Mouse (Mus musculus): ENCODE results near the gene Bdkrb2. TPM values are rescaled to one million over a fixed set of nuclear protein-coding genes. Genes with fewer than 3 reads are reported as not detected.

Bdkrb2 gene
- polyA plus RNA-seq, 1 experiment: 0.09 TPM

GRCm38 (mm10) chr12:105526186-105526585, 36.8 kb upstream of the Bdkrb2 start:
- Histone ChIP-seq H3K27ac (ENCODE audit: insufficient read depth, low read length) (no peak overlapping the region), H3K4me3 (ENCODE audit: extremely low read depth, insufficient read depth, insufficient read length) (no peak overlapping the region), H3K36me3 (ENCODE audit: control insufficient read depth, insufficient read depth, low read length) (no peaks in the 10 kb centered on the region), H3K27me3 (ENCODE audit: control insufficient read depth, insufficient read depth, low read length) (no peaks in the 10 kb centered on the region), H3K4me1 (ENCODE audit: control insufficient read depth, insufficient read depth, insufficient read length) (no peaks in the 10 kb centered on the region)
- no peak for DNase-seq (ENCODE audit: low read depth in 1 of 2, low spot score in 2 of 2)
- 83% methylated on average over 3 of the region's 3 CpGs for WGBS
- TF ChIP-seq POLR2A (IDR thresholded peaks at IDR 0.05; ENCODE audit: low read depth, low read length) (no peak), CTCF (IDR thresholded peaks at IDR 0.05; ENCODE audit: extremely low read depth, insufficient read depth, insufficient read length, insufficient replicate concordance) (no peak)

DNA sequence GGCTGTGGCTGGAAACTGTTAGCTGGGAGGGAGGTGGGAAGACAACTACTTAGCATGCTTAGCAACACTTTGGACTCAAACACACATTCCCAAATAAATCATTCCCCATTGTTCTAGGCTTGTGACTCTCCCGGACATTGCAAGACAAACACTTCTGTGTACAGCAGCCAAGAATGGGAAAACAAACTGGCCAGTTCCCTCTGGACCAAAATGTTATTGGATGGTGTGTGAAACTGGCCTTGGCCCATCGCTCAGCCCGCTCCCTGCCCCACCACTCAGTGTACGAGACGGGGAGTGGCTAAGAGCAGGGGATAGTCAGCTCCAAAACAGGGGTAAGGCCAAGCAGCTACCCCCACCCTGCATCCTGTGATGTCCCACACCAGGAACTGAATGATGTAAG, 36.2 kb upstream of the Bdkrb2 start:
- no peak for TF ChIP-seq CTCF (IDR thresholded peaks at IDR 0.05; ENCODE audit: extremely low read depth, insufficient read depth, insufficient read length, insufficient replicate concordance)
- TF ChIP-seq POLR2A (IDR thresholded peaks at IDR 0.05; ENCODE audit: low read depth, low read length): no peak
- Histone ChIP-seq H3K27ac (ENCODE audit: insufficient read depth, low read length) (no peak overlapping the region), H3K4me1 (ENCODE audit: control insufficient read depth, insufficient read depth, insufficient read length) (no peaks in the 10 kb centered on the region), H3K4me3 (ENCODE audit: extremely low read depth, insufficient read depth, insufficient read length) (no peak overlapping the region), H3K36me3 (ENCODE audit: control insufficient read depth, insufficient read depth, low read length) (no peaks in the 10 kb centered on the region), H3K27me3 (ENCODE audit: control insufficient read depth, insufficient read depth, low read length) (no peaks in the 10 kb centered on the region)
- DNase-seq (ENCODE audit: low read depth in 1 of 2, low spot score in 2 of 2): no peak
- 56% methylated on average over 5 of the region's 5 CpGs for WGBS

DNA sequence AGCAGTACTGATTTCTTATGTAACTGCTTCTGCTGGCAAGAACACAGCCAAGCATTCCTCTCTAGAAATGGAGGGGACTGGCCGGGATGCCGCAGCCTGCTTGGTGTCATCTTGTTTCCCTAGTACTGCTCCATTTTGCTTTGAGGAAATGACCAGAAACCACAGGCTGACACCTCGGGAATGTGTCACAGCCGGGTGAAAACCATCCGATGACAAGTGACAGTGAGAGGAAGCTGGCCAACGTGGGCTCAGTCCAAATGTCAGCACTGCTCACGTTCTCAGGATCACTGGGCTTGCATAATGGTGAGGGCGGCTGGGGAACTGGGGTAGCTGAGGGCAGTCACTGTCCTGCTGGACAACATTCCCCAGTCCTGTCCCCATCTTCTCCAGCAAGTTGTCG, 33.5 kb upstream of the Bdkrb2 start:
- Histone ChIP-seq H3K27me3 (ENCODE audit: control insufficient read depth, insufficient read depth, low read length) (no peaks in the 10 kb centered on the region), H3K27ac (ENCODE audit: insufficient read depth, low read length) (no peak overlapping the region), H3K36me3 (ENCODE audit: control insufficient read depth, insufficient read depth, low read length) (no peaks in the 10 kb centered on the region), H3K4me1 (ENCODE audit: control insufficient read depth, insufficient read depth, insufficient read length) (no peaks in the 10 kb centered on the region), H3K4me3 (ENCODE audit: extremely low read depth, insufficient read depth, insufficient read length) (no peak overlapping the region)
- DNase-seq (ENCODE audit: low read depth in 1 of 2, low spot score in 2 of 2): no peak
- TF ChIP-seq CTCF (IDR thresholded peaks at IDR 0.05; ENCODE audit: extremely low read depth, insufficient read depth, insufficient read length, insufficient replicate concordance): no peak
- TF ChIP-seq POLR2A (IDR thresholded peaks at IDR 0.05; ENCODE audit: low read depth, low read length): no peak
- WGBS: 44% methylated on average over 9 of the region's 9 CpGs

DNA sequence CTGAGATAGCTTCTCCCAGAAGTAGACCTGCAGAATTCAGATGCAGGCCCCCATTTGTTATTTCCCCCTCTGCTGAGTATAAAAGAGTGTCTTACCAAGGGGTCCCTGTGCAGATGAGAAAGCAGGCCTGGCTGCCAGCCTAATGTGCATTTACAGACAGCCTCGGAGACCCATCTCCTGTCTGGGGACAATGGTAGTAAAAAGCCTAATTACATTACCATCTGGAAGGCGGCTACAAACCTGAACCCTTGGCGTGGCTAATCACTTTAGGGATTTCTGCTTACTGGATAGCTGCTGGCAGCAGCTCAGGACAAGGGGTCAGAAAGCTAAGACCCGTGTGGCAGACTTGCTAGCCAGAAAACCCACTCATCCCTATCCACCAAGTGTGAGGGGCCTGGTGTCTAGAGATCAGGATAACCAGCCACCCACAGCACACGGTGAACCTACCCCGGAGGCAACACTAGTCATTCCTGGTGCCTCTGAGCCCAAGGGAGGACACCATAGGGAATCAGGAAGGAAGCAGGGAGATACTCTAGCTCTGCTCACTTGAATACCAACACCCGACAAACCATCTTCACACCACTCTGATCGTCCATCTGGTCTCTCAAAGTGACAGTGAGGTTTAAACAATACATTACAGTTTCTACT, 31.2 kb upstream of the Bdkrb2 start:
- Histone ChIP-seq H3K4me3 (ENCODE audit: extremely low read depth, insufficient read depth, insufficient read length) (no peak overlapping the region), H3K36me3 (ENCODE audit: control insufficient read depth, insufficient read depth, low read length) (no peaks in the 10 kb centered on the region), H3K27ac (ENCODE audit: insufficient read depth, low read length) (no peak overlapping the region), H3K27me3 (ENCODE audit: control insufficient read depth, insufficient read depth, low read length) (no peaks in the 10 kb centered on the region), H3K4me1 (ENCODE audit: control insufficient read depth, insufficient read depth, insufficient read length) (no peaks in the 10 kb centered on the region)
- 78% methylated on average over 8 of the region's 8 CpGs for WGBS
- no peak for DNase-seq (ENCODE audit: low read depth in 1 of 2, low spot score in 2 of 2)
- no peak for TF ChIP-seq POLR2A (IDR thresholded peaks at IDR 0.05; ENCODE audit: low read depth, low read length)
- no peak for TF ChIP-seq CTCF (IDR thresholded peaks at IDR 0.05; ENCODE audit: extremely low read depth, insufficient read depth, insufficient read length, insufficient replicate concordance)

DNA sequence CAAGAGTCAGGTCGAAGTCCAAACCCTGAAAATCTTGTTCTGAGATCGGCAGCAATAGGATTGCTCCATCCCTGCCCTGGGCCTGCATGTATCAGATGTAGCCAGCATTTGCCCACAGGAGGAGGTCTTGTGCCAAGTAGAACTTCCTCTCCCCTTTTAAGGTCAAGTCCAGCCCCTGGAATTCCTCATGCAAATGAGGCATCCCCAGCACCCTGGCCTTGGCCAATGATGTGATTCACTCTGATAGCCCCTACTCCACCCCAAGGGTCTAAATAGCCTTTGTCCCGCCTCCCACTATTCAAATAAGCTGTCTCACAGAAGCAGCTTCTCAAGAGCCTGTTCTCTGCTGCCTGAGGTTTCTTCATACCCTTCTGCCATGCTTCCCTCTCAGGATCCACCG, 28.2 kb upstream of the Bdkrb2 start:
- no peaks in the 10 kb centered on the region for H3K36me3 ChIP-seq (ENCODE audit: control insufficient read depth, insufficient read depth, low read length)
- no peak for TF ChIP-seq CTCF (IDR thresholded peaks at IDR 0.05; ENCODE audit: extremely low read depth, insufficient read depth, insufficient read length, insufficient replicate concordance)
- no peak for TF ChIP-seq POLR2A (IDR thresholded peaks at IDR 0.05; ENCODE audit: low read depth, low read length)
- no peak for DNase-seq (ENCODE audit: low read depth in 1 of 2, low spot score in 2 of 2)
- H3K4me1 ChIP-seq (ENCODE audit: control insufficient read depth, insufficient read depth, insufficient read length): no peaks in the 10 kb centered on the region
- WGBS: 92% methylated on average over 4 of the region's 4 CpGs
- H3K27me3 ChIP-seq (ENCODE audit: control insufficient read depth, insufficient read depth, low read length): no peaks in the 10 kb centered on the region
- H3K4me3 ChIP-seq (ENCODE audit: extremely low read depth, insufficient read depth, insufficient read length): no peak overlapping the region
- H3K27ac ChIP-seq (ENCODE audit: insufficient read depth, low read length): no peak overlapping the region

DNA sequence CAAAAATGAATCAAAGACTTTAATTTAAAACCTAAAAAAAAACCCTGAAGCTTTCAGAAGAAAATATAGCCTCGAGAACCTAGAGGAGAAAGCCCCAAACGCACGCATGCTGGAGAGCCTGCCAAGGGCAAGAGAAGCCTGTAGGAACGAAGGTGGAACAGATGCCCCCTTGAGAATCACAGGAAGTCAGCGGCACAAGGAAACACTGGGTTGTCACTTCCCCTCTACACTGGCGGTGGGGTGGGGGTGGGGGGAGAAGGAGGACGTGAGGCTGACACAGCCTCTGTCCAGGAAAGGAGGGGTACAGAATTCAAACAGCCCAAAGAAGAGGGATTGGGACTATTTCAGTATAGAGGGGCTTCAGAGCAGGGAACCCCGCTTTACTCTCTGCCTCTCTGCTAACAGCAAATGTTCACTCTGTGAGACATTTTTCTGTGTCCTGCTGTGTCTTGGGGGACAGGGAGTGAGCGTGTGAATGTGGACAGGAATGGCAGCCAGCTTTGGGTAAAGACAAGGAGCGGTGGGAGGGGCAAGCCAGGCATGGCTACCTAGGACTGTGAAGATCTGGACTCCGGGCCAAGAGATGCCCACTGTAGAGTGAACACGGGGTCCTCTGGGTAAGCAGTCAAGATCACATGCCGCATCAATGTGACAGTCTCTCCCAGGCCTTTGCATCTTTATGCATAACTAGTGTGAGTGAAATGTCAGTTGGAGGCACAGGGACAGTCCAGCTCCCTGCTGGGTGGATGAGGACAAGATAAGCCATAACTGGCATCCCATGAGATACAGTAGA, 26.9 kb upstream of the Bdkrb2 start:
- WGBS: 42% methylated on average over 13 of the region's 13 CpGs
- DNase-seq (ENCODE audit: low read depth in 1 of 2, low spot score in 2 of 2): no peak
- H3K27me3 ChIP-seq (ENCODE audit: control insufficient read depth, insufficient read depth, low read length): no peaks in the 10 kb centered on the region
- H3K27ac ChIP-seq (ENCODE audit: insufficient read depth, low read length): no peak overlapping the region
- H3K4me1 ChIP-seq (ENCODE audit: control insufficient read depth, insufficient read depth, insufficient read length): no peaks in the 10 kb centered on the region
- H3K4me3 ChIP-seq (ENCODE audit: extremely low read depth, insufficient read depth, insufficient read length): no peak overlapping the region
- H3K36me3 ChIP-seq (ENCODE audit: control insufficient read depth, insufficient read depth, low read length): no peaks in the 10 kb centered on the region
- TF ChIP-seq POLR2A (IDR thresholded peaks at IDR 0.05; ENCODE audit: low read depth, low read length) (no peak), CTCF (IDR thresholded peaks at IDR 0.05; ENCODE audit: extremely low read depth, insufficient read depth, insufficient read length, insufficient replicate concordance) (no peak)

- no peak overlapping the region for H3K27ac ChIP-seq (ENCODE audit: insufficient read depth, low read length)
- no peak for DNase-seq (ENCODE audit: low read depth in 1 of 2, low spot score in 2 of 2)
- 76% methylated on average over 5 of the region's 5 CpGs for whole genome bisulfite sequencing
- no peaks in the 10 kb centered on the region for H3K27me3 ChIP-seq (ENCODE audit: control insufficient read depth, insufficient read depth, low read length)
- no peak for TF ChIP-seq CTCF (IDR thresholded peaks at IDR 0.05; ENCODE audit: extremely low read depth, insufficient read depth, insufficient read length, insufficient replicate concordance)
- TF ChIP-seq POLR2A (IDR thresholded peaks at IDR 0.05; ENCODE audit: low read depth, low read length): no peak
- H3K4me1 ChIP-seq (ENCODE audit: control insufficient read depth, insufficient read depth, insufficient read length): no peaks in the 10 kb centered on the region
- H3K36me3 ChIP-seq (ENCODE audit: control insufficient read depth, insufficient read depth, low read length): no peaks in the 10 kb centered on the region
- no peak overlapping the region for H3K4me3 ChIP-seq (ENCODE audit: extremely low read depth, insufficient read depth, insufficient read length)
These were observed 25.9 kb upstream of the Bdkrb2 start for GRCm38 (mm10) chr12:105537162-105537561.

All from spleen, adult 2 months (tissue).